Mouse (Mus musculus): ENCODE measurements at regions not wholly inside any gene's neighbourhood (a gene's known extent, or its start where the extent isn't known, plus 50 kb on each side); places are given as distances from the start of the nearest gene placed in this dataset.

DNA sequence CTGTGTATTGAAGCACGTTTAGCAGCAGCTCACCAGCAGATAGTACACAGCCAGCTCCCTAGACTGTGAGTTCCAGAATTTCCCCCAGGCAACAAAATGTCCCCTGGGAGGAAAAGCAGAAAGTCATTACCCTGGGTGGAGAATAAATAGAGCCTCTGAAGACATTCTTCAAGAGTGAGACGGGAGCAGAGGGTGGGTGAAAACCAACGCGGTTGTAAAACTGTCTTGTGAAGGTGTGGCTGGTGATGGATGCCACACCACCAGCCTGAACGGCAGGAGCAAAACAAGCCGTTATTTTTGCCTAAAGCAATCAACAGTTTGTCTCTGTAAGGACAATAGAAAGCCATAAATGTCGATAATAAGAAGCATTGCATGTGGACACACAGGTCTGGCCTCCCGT is 129.7 kb upstream of the Kcnj15 start:
- TF ChIP-seq CTCF (IDR thresholded peaks at IDR 0.05; ENCODE audit: borderline replicate concordance, insufficient read depth, low read depth, low read length) = no peak
- no peak for TF ChIP-seq POLR2A (IDR thresholded peaks at IDR 0.05; ENCODE audit: borderline replicate concordance, insufficient read depth, low read length)

Measured in cerebellum, adult 2 months (tissue).